Mouse (Mus musculus) lung, embryonic 16.5 days (tissue): ENCODE results near the gene Uqcrq. TPM values are rescaled to one million over a fixed set of nuclear protein-coding genes. Genes with fewer than 3 reads are reported as not detected.
"Not testable (repeated sequence)": the region's sequence is repeated elsewhere in the genome, so short reads cannot be mapped to it uniquely, and the experiment has no call there.

Experiments used
- ATAC-seq: fragments of 200-750 bp; cut with Nextera tagmentation; 2 replicates; pipeline ENCODE4 v1.8.0; 2017; ENCODE audit warnings: low read depth, mild to moderate bottlenecking, moderate library complexity
- H3K27ac ChIP-seq: fragments of 300-500 bp; sonication (generic); 2 replicates; pipeline ENCODE4 v1.5.1; 2014; ENCODE audit warnings: mild to moderate bottlenecking, control low read depth, low read length
- H3K27me3 ChIP-seq: fragments of 300-500 bp; sonication (generic); 2 replicates; pipeline ENCODE4 v1.6.1; 2014; ENCODE audit warnings: low read depth, low read length, mixed read lengths; ENCODE audit not compliant: control insufficient read depth, insufficient read depth
- H3K36me3 ChIP-seq: fragments of 300-500 bp; sonication (generic); 2 replicates; pipeline ENCODE4 v1.6.1; 2014; ENCODE audit warnings: low read length; ENCODE audit not compliant: control insufficient read depth, insufficient read depth
- H3K4me1 ChIP-seq: fragments of 300-500 bp; sonication (generic); replicated peaks from 2 replicates; pipeline ENCODE4 v1.6.1; 2014; ENCODE audit warnings: low read length, mixed read lengths; ENCODE audit not compliant: control insufficient read depth, insufficient read depth
- H3K4me2 ChIP-seq: fragments of 300-500 bp; sonication (generic); 2 replicates; pipeline ENCODE4 v1.6.1; 2014; ENCODE audit warnings: low read depth, low read length, control low read depth
- H3K4me3 ChIP-seq: fragments of 300-500 bp; sonication (generic); 2 replicates; pipeline ENCODE4 v1.5.1; 2014; ENCODE audit warnings: mild to moderate bottlenecking, low read length, control low read depth
- H3K9ac ChIP-seq: fragments of 300-500 bp; sonication (generic); 2 replicates; pipeline ENCODE4 v1.6.1; 2014; ENCODE audit warnings: low read length, control low read depth
- H3K9me3 ChIP-seq: fragments of 300-500 bp; sonication (generic); 2 replicates; pipeline ENCODE4 v1.6.1; 2016; ENCODE audit warnings: low read length; ENCODE audit not compliant: control insufficient read depth
- WGBS: fragments of 180-500 bp; shearing (Covaris S2); extraction: QIAGEN DNeasy Blood & Tissue Kit; methylation state at CpG from one replicate; pipeline ENCODE4 v1.1.7; 2014; 5-methylcytosine and 5-hydroxymethylcytosine counted together
- polyA plus RNA-seq: library from polyadenylated mRNA; unstranded; fragments of >200 nt; fragmentation: Nextera tagmentation; extraction: Ambion mirVana; gene quantifications from 2 replicates; pipeline ENCODE4 v1.2.1, GENCODE M21; 2015

Uqcrq gene
- polyA plus RNA-seq, 1 experiment from 2014 or later: 479 TPM

DNA sequence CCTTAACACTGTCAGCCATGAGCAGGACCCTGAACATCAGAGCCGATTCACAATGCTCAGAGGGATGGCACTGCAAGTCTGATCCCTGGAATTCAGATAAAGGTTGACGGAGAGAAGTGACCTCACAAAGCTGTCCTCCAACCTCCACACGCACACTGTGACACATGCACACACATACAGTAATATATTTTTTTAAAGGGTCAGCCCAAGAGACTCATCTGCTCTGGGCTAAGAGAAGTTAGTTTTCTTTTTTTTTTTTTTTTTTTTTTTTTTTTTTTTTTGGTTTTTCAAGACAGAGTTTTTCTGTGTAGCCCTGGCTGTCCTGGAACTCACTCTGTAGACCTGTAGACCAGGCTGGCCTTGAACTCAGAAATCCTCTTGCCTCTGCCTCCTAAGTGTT lies 3.7 kb downstream of the Uqcrq start:
- H3K9ac ChIP-seq, ATAC-seq, H3K4me3 ChIP-seq, H3K27me3 ChIP-seq, H3K27ac ChIP-seq, H3K36me3 ChIP-seq, H3K9me3 ChIP-seq, H3K4me2 ChIP-seq: not testable (repeated sequence)
- peaks cover 12% of the 10 kb centered on the region for H3K4me1 ChIP-seq
- 74% methylated on average over 3 of the region's 3 CpGs for WGBS

GRCm38 (mm10) chr11:53425711-53426255 lies 4.8 kb downstream of the Uqcrq start:
- no peak overlapping the region for H3K27ac ChIP-seq
- no peak overlapping the region for H3K9ac ChIP-seq
- H3K9me3 ChIP-seq: no peaks in the 10 kb centered on the region
- ATAC-seq: no peak
- H3K4me1 ChIP-seq: peaks cover 6% of the 10 kb centered on the region
- 79% methylated on average over 6 of the region's 6 CpGs for WGBS
- H3K4me2 ChIP-seq: no peak overlapping the region
- H3K27me3 ChIP-seq: no peaks in the 10 kb centered on the region
- peaks cover 7% of the 10 kb centered on the region; the same call in 1 of the 2 replicates for H3K36me3 ChIP-seq
- H3K4me3 ChIP-seq: no peak overlapping the region

DNA sequence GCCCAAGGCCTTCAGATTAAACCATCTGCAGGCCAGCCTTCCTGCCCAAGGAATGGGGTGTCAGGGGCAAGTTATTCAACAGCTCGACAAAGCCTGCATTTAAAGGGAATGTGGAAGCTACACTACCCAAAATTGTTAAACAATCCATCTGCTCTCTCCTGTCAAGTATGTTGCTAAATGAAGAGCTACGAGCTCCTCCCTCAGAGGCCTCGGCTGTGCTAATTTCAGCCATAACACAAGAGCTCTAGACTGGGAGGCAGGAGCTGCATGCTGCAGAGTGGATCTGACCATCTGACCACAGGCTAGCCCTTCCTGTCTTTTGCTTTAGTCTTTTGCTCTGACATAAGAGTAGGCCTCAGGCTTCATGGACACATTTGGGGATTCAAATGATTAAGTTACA lies 5.4 kb downstream of the Uqcrq start:
- H3K27ac ChIP-seq: no peak overlapping the region
- H3K9me3 ChIP-seq: no peaks in the 10 kb centered on the region
- ATAC-seq: no peak
- no peaks in the 10 kb centered on the region for H3K27me3 ChIP-seq
- no peak overlapping the region for H3K4me3 ChIP-seq
- WGBS: 51% methylated on average over 3 of the region's 3 CpGs
- no peak overlapping the region for H3K4me2 ChIP-seq
- peaks cover 8% of the 10 kb centered on the region; the same call in 1 of the 2 replicates for H3K36me3 ChIP-seq
- peaks cover 6% of the 10 kb centered on the region for H3K4me1 ChIP-seq
- H3K9ac ChIP-seq: no peak overlapping the region

DNA sequence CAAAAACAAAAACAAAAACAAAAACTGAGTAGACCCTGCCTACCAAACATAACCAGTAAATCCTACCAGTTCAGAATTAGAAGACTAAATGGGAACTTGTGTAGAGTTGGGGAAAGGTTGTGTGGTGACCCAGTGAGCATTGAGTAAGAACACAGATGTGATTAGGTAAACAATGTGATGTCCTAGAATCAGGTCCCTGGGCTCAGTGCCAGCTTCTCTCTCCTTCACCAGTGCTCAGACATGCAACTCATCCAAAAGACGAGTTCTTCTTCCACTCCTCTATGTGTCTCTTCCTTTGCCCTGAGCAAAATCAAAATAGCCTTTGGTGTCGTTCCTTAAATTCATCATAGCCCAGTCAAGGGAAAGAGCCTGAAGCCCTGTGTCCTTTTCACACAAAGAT lies 5.8 kb downstream of the Uqcrq start:
- ATAC-seq: no peak
- Histone ChIP-seq H3K27me3 (no peaks in the 10 kb centered on the region), H3K9ac (no peak overlapping the region), H3K4me1 (peaks cover 3% of the 10 kb centered on the region), H3K36me3 (peaks cover 9% of the 10 kb centered on the region; the same call in 1 of the 2 replicates), H3K9me3 (no peaks in the 10 kb centered on the region), H3K27ac (no peak overlapping the region), H3K4me3 (no peak overlapping the region), H3K4me2 (no peak overlapping the region)
- WGBS: 53% methylated on average over 2 of the region's 2 CpGs

DNA sequence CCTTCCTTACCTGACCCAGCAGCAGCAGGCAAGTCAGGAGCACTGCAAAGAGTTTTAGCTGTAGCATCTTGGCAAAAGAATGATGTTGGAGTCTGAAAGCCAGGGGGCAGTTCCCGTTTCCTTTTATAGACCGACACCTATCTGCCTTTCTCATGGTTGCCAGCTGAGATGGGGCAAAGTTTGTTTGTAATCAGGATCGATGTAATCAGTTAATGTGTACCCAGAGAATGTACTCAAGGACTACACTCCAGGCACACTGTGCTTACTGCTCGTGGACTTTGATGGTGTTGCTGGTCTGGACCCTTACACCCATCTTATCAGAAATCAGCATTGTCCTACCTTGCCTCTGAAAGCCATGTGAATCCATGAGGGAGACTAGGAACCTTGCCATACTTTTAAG lies 7.6 kb downstream of the Uqcrq start, which contains the start of gene Leap2:
Gene Leap2, minus strand, starts transcription at position 135 of the 400 bp plus-strand sequence.
- ATAC-seq: no peak
- H3K4me1 ChIP-seq: no peaks in the 10 kb centered on the region

GRCm38 (mm10) chr11:53418048-53418447 lies 12.6 kb downstream of the Uqcrq start:
- Histone ChIP-seq H3K36me3 (peaks cover 27% of the 10 kb centered on the region), H3K4me3 (no peak overlapping the region), H3K27ac (no peak overlapping the region), H3K4me1 (no peaks in the 10 kb centered on the region), H3K4me2 (no peak overlapping the region), H3K9ac (no peak overlapping the region), H3K9me3 (no peaks in the 10 kb centered on the region), H3K27me3 (no peaks in the 10 kb centered on the region)
- ATAC-seq: no peak

More for the DNA sequence above, 7.6 kb downstream of the Uqcrq start, which contains the start of gene Leap2:
- H3K36me3 ChIP-seq: peaks cover 5% of the 10 kb centered on the region
- H3K27ac ChIP-seq: no peak within 1 kb of the TSS
- H3K9me3 ChIP-seq: no peaks in the 10 kb centered on the region
- H3K4me2 ChIP-seq: no peak within 1 kb of the TSS
- H3K4me3 ChIP-seq: no peak within 1 kb of the TSS
- no peak within 1 kb of the TSS for H3K9ac ChIP-seq
- no peaks in the 10 kb centered on the region for H3K27me3 ChIP-seq
- 62% methylated on average over 4 of the region's 4 CpGs for WGBS

DNA sequence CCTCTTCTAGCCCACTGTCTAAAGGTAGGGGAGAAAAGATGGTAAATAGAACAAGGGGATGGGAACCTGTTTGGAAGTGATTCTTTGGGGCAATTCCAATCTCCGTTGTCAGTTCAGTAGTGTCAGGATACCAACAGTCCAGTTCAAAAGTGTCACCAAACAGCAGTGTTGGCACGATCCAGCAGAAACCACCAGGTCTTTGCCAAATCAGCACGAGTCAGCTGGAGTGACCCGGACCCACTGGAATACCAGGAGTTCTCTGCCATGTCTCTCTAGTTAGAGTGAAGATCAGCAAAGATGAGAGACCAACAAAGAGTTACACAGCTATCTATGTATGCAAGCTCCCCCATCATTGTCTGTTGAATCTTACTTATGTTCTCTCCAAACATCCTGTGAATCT lies 16.8 kb downstream of the Uqcrq start:
- ATAC-seq: no peak
- WGBS: 94% methylated on average over 4 of the region's 4 CpGs

GRCm38 (mm10) chr11:53411738-53412137 lies 18.9 kb downstream of the Uqcrq start:
- no peak overlapping the region for H3K9ac ChIP-seq

More for the DNA sequence above, 16.8 kb downstream of the Uqcrq start:
- no peak overlapping the region for H3K4me2 ChIP-seq
- peaks cover 45% of the 10 kb centered on the region for H3K36me3 ChIP-seq
- no peaks in the 10 kb centered on the region for H3K9me3 ChIP-seq
- H3K27me3 ChIP-seq: no peaks in the 10 kb centered on the region
- no peak overlapping the region for H3K9ac ChIP-seq
- H3K4me1 ChIP-seq: no peaks in the 10 kb centered on the region
- no peak overlapping the region for H3K4me3 ChIP-seq
- H3K27ac ChIP-seq: no peak overlapping the region

DNA sequence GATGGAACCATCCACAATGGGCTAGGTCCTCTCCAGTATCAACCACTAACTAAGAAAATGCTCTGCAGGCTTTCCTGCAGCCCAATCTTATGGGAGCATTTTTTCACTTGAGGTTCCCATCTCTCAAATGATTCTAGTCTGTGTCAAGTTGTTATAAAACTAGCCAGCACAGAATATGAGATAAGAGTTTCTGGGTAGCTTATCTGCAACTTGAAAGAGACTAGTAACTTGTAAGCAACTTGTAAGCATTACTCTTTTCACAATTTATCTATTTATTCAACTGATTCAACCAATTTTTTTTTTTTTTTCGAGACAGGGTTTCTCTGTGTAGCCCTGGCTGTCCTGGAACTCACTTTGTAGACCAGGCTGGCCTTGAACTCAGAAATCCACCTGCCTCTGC lies 27.0 kb downstream of the Uqcrq start:
- Histone ChIP-seq H3K27me3 (no peaks in the 10 kb centered on the region), H3K36me3 (peaks cover 43% of the 10 kb centered on the region), H3K4me2 (no peak overlapping the region), H3K4me1 (no peaks in the 10 kb centered on the region), H3K27ac (no peak overlapping the region), H3K9me3 (no peaks in the 10 kb centered on the region), H3K4me3 (no peak overlapping the region), H3K9ac (no peak overlapping the region)
- ATAC-seq: no peak
- 85% methylated on average over 1 of the region's 1 CpGs for WGBS

More at GRCm38 (mm10) chr11:53411738-53412137, 18.9 kb downstream of the Uqcrq start:
- Histone ChIP-seq H3K9me3 (no peaks in the 10 kb centered on the region), H3K4me3 (no peak overlapping the region), H3K27me3 (no peaks in the 10 kb centered on the region), H3K27ac (no peak overlapping the region), H3K4me1 (no peaks in the 10 kb centered on the region), H3K36me3 (peaks cover 46% of the 10 kb centered on the region), H3K4me2 (no peak overlapping the region)
- ATAC-seq: no peak

DNA sequence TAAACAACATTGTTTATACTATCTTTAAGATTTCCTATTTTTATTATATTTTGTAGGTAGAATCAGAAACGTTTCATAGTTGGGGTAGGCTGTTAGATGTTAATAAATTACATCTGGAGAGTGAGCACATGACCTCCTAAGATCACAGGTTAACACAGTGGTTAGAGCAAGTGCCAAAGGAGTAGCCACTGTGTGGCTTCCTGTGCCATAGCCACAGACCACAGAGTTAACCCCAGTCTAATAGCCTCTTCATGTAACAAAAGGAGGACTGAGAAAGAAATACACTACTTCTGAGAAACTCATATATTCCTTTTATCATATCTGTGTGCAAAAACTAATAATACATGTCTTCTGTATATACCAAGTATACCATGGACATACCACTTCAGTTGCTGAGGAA lies 36.8 kb downstream of the Uqcrq start:
- Histone ChIP-seq H3K9me3 (no peaks in the 10 kb centered on the region), H3K9ac (no peak overlapping the region), H3K4me2 (no peak overlapping the region), H3K36me3 (peaks cover 29% of the 10 kb centered on the region), H3K4me3 (no peak overlapping the region), H3K27me3 (no peaks in the 10 kb centered on the region), H3K4me1 (no peaks in the 10 kb centered on the region), H3K27ac (no peak overlapping the region)
- ATAC-seq: no peak
- 80% methylated on average over 1 of the region's 1 CpGs for WGBS
